Mouse (Mus musculus) lung, adult 2 months (tissue): Measurements from ENCODE around the gene Zdhhc19. TPM values are rescaled to one million over a fixed set of nuclear protein-coding genes. Genes with fewer than 3 reads are reported as not detected.

Experiments used
- DNase-seq: peaks from one replicate; pipeline ENCODE4 v3.0.0; 2022
- H3K4me1 ChIP-seq: fragments of 200-500 bp; 2 replicates; pipeline ENCODE4 v1.6.1; 2011; ENCODE audit warnings: low read length; ENCODE audit not compliant: control insufficient read depth, insufficient read depth
- H3K4me3 ChIP-seq: fragments of 200-500 bp; replicated peaks from 2 replicates; pipeline ENCODE3; 2011; ENCODE audit warnings: low read depth, mild to moderate bottlenecking, control low read depth, low read length; ENCODE audit errors: extremely low read depth
- CTCF ChIP-seq: fragments of 200-500 bp; IDR thresholded peaks from 2 replicates; pipeline ENCODE4 v1.5.1; 2011; ENCODE audit warnings: mild to moderate bottlenecking, low read length, control low read depth; ENCODE audit not compliant: insufficient read depth
- POLR2A ChIP-seq: fragments of 200-500 bp; IDR thresholded peaks from 2 replicates; pipeline ENCODE4 v1.6.1; 2011; ENCODE audit warnings: low read depth, mild to moderate bottlenecking, control low read depth, low read length, borderline replicate concordance; ENCODE audit errors: extremely low read depth
- WGBS: fragments of 180-500 bp; shearing (Covaris S2); methylation state at CpG from one replicate; pipeline ENCODE4 v1.1.7; 2018; 5-methylcytosine and 5-hydroxymethylcytosine counted together
- polyA plus RNA-seq: library from polyadenylated mRNA; depleted of rRNA; stranded (reverse); fragments of >200 nt; gene quantifications from 2 replicates; pipeline ENCODE4 v1.2.3, GENCODE M21; 2012; rRNA removed

Gene Zdhhc19
- not detected in 2 replicates for polyA plus RNA-seq

DNA sequence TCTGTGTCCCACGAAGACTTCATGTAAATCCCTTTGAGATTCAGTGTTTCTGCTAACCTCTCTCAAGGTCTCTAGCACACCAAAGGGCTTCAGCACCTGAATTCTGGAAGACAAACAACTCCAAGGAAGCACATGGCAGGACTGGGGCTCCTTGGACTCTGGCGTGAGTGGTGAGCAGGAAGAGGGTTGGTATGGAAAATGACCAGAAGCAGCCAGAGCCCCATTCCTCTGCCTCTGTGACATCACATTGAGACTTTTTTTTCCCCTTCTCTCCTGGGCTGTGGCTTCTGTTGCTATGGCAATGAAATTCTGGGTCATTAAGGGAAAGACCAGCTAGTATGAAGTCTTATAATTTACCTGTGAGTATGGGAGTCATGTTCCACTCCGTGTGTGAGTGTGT, at the start of gene Zdhhc19:
Zdhhc19 (plus strand) TSS at position 301 of the 400 bp plus-strand sequence.
- WGBS, result 61% methylated on average over 3 of the region's 3 CpGs
- DNase-seq, result no peak
- TF ChIP-seq CTCF (no peak), POLR2A (no peak)
- H3K4me1 ChIP-seq, result no peaks in the 10 kb centered on the region
- H3K4me3 ChIP-seq, result no peak within 1 kb of the TSS

DNA sequence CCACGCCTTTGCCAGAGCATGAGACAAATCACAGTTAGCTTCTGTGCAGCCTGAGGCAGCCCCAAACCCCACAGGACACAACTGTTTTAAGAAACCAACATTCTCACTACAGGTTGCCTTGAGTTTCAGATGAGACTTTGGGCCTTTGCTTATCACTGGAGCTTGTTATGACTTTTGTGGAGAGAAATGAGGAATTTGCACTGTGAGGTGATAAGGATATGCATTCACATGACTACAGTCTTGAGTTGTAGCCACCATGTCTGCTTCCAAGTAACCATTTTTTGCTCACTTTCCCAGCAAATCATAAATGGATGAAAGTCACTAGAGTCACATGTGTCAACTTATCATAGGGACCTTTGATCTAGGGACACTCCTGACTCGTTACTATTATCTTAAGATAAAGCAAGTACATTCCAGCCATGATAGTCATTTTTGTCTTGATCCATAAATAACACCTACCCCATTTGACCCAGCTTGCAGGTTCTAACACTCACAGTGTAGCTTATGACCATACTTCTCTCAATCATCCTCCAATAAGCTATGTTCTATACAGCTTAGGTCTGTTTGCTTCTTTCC, 49.4 kb upstream of the Zdhhc19 start:
- 59% methylated on average over 2 of the region's 2 CpGs for whole genome bisulfite sequencing
- no peak overlapping the region for H3K4me3 ChIP-seq
- no peak for DNase-seq
- TF ChIP-seq CTCF (no peak), POLR2A (no peak)
- peaks cover 9% of the 10 kb centered on the region for H3K4me1 ChIP-seq

DNA sequence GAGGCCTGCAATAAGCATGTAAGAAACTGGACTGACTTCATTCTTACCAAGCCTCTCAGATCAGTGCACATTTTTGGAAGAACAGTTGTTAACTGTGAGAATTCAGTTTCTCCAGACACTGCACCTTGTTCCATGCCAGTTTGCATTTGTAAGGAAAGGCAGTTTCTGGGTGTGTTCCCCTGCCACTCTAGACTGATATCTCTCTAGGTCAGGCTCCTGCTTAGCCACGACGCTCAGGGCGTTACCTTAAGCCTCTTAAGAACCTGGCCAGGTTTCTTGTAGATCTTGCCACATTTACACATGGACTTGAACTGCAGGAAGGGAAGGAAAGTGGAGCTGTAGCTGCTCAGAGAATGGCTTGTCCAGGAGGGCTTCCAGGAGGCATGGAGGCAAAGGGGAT, 46.4 kb upstream of the Zdhhc19 start:
- DNase-seq, result no peak
- 64% methylated on average over 3 of the region's 3 CpGs for WGBS
- Histone ChIP-seq H3K4me1 (peaks cover 9% of the 10 kb centered on the region), H3K4me3 (no peak overlapping the region)
- TF ChIP-seq POLR2A (no peak), CTCF (no peak)

DNA sequence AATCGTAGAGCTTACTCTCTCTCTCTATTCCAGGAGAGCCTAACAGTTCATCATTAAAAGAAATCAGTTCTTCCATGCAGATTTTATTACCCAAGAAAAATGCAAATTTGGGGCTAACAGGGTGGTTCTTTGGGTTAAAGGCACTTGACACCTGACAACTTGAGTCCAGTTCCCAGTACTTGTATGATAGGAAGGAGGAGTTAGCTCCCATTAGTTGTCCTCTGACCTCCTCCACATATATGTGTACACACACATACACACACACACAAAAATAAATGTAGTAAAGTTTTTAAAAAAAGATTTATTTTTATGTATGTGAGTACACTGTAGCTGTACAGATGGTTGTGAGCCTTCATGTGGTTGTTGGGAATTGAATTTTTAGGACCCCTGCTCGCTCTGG, 45.9 kb upstream of the Zdhhc19 start:
- no peak overlapping the region for H3K4me3 ChIP-seq
- peaks cover 9% of the 10 kb centered on the region for H3K4me1 ChIP-seq
- TF ChIP-seq POLR2A, result no peak
- TF ChIP-seq CTCF, result no peak
- no peak for DNase-seq
- 93% methylated on average over 2 of the region's 2 CpGs for WGBS

DNA sequence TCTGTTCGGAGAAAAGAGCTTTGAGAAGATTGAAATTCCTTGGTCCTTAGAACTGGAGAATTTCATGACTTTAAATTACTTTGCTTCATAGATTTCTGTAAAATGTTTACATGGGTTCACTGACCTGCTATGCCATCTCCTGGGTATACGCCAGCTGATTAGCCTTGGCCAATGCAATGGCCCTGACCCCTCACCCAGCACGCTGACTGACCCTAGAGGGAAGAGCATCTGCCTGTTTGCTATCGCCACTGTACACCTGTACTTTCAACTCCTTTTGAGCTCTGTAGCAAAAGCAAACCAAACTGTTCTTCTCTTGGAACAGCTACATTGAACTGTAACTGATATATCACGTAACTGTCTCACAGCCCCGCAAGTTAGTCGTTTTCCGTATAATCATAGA, 43.0 kb upstream of the Zdhhc19 start:
- no peak overlapping the region for H3K4me3 ChIP-seq
- peaks cover 6% of the 10 kb centered on the region for H3K4me1 ChIP-seq
- no peak for TF ChIP-seq CTCF
- TF ChIP-seq POLR2A, result no peak
- no peak for DNase-seq
- 95% methylated on average over 8 of the region's 8 CpGs for whole genome bisulfite sequencing

DNA sequence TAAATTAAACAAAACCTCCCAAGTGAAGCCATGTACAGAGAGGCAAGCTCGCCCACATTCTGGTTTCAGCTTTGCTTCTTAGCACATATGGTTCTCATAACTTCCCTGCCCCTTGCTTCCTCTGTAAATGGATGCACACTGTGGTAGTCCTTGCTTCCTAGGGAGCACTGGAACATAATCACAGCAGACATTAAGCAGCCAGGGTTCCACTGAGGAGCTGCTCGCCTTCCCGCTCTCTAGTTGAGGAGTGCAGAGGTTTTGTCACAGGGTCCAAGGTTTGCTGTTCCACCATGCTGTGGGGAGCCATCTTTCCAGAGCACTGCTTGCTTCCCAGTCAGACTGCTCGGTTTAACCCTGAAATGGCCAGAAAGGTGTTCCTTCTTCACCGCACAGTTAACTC, 41.4 kb upstream of the Zdhhc19 start:
- TF ChIP-seq CTCF (no peak), POLR2A (no peak)
- no peak for DNase-seq
- Histone ChIP-seq H3K4me3 (no peak overlapping the region), H3K4me1 (peaks cover 3% of the 10 kb centered on the region)
- WGBS, result 96% methylated on average over 5 of the region's 5 CpGs

DNA sequence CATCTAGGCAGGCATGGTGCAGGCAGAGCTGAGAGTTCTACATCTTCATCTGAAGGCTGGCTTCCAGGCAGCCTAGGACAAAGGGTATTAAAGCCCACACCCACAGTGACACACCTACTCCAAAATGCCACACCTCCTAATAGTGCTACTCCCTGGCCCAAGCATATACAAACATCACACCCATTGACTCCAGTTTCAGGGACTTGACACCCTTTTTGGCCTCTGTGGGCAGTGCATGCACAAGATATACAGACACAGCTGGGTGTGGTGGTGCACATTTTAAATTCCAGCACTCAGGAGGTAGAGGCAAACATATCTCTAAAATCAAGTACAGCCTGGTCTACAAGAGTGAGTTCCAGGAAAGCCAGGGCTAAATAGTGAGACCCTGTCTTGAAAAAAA, 40.0 kb upstream of the Zdhhc19 start:
- no peak overlapping the region for H3K4me3 ChIP-seq
- TF ChIP-seq POLR2A, result no peak
- TF ChIP-seq CTCF, result no peak
- H3K4me1 ChIP-seq, result no peaks in the 10 kb centered on the region
- DNase-seq, result no peak

DNA sequence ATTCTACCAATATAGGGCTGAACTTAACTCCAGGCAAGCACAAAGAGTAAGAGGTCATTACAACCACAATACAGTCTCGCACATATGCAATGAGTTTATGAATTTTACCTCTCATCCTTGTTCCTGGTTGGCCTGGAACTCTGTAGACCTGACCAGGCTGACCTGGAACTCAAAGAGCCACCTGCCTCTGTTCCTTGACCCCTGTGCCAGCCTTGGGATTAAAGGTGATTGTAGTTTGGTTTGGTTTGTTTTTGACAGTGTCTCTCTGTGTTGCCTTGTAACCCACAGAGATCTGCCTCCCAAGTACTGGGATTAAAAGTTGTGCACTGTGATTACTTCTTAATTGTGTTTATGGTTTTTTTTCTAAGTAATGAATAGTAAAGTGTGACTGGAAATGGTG, 39.3 kb upstream of the Zdhhc19 start:
- WGBS, result 92% methylated on average over 1 of the region's 1 CpGs

DNA sequence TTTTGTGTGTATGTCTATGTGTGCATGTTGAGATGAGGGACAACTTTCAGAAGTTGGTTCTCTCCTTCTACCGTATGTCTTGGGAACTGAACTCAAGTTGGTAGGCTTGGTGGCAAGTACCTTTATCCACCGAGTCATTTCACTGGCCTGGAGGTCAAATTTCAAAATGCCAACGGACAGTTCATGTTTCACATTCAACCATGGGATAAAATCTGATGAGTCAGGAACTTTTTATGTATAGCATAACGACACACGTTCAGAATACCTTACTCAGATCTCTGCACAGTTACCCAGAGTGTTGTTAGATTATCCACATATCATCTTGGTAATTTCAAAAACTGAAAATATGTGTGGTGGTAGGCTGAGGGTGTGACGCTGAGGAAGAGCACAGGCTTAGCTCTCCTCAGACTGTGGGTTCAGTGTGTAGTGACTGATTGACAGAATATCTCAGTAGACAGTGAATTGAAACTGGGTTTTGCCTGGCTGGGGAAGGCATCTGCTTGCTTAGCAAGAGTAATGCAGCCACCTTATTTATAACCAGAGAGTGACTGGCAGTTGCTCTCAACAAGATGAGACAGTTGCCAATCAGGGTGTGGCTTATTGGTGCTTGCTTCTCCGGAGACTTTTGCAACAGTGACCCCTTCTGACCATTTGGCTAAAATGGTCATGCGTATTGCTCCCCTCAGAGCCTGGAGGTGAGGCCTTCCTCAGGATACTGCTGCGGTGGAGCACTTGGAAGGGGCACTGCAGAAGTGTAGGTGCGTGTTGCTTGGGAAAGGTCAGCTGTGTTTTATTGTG, 38.3 kb upstream of the Zdhhc19 start:
- no peak overlapping the region for H3K4me3 ChIP-seq
- peak; percentile 50 for DNase-seq
- TF ChIP-seq POLR2A, result no peak
- TF ChIP-seq CTCF, result peak; percentile 58; the same call in 1 of the 2 replicates
- 52% methylated on average over 10 of the region's 10 CpGs for WGBS
- H3K4me1 ChIP-seq, result no peaks in the 10 kb centered on the region

More for the DNA sequence above, 39.3 kb upstream of the Zdhhc19 start:
- Histone ChIP-seq H3K4me1 (no peaks in the 10 kb centered on the region), H3K4me3 (no peak overlapping the region)
- TF ChIP-seq CTCF (no peak), POLR2A (no peak)
- DNase-seq, result no peak

DNA sequence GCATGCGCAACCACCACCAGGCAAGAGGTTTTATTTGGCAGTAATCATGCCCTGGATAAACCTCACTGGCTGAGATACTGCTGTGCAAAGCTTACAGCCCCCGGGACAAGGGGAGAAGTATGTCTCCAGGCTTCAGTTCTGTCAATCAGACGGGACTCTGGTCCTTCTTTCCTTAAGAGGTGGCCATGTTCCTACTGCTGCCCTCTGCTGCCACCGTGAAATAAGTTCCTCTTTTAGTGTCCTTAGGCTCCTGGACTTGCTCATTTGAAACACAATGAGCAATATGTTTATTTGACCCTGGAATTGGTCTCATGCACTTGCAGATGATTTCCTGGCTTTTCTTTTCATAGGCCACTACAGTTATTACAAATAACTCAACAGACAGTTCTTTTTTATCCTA, 35.5 kb upstream of the Zdhhc19 start:
- TF ChIP-seq CTCF (no peak), POLR2A (no peak)
- 58% methylated on average over 4 of the region's 4 CpGs for WGBS
- H3K4me1 ChIP-seq, result no peaks in the 10 kb centered on the region
- no peak overlapping the region for H3K4me3 ChIP-seq
- DNase-seq, result no peak
